In the genomic region with DNA sequence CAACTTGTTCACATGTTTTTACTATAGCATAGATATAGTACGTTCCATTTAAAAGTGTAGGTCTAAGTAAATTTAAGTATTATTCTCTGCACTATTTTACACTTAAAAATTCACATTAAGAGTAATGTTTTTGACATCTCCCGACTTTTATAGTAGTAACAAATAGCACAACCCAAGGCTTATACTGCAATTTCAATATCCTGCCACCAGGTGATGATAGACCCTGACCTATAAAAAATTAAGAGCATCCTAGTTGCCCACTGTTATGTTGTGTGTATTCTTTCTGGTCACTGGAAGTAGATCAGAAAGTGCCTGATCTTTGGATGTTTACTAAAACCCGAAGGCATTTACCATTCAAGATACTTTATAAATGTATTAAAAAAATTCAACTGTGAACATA, we compare ENCODE assay signal across 18 mouse cellular contexts. TPM values are rescaled to one million over a fixed set of nuclear protein-coding genes. Genes with fewer than 3 reads are reported as not detected.
DNase-seq lines count a peak whose midpoint lies in the region; ATAC-seq and TF ChIP-seq lines count a peak whose summit lies in the region.
"Had no signal": no experiment of that assay in that cellular context is flagged by ENCODE, and none has a peak within 500 bp of the region (broad histone marks: within the 10 kb centered on the region; RNA-seq: fewer than 3 reads in every experiment).

No protein-coding gene starts in this region.

- intact Hi-C loops in heart, adult 2 months (cut with DNase I), result no loop called here

- no peak for DNase-seq in heart, adult 2 months
- no peak for DNase-seq in midbrain, postnatal 0 days (ENCODE audit: low spot score)
- no peak for DNase-seq in midbrain, embryonic 14.5 days
- peak; percentile 40 for DNase-seq in R1 (ENCODE audit: low read depth, low spot score)
- no peak for DNase-seq in gastrocnemius, postnatal 4 days (ENCODE audit: low spot score in 2 of 2)
- no peak for DNase-seq in right cerebral cortex, adult 18-20 months
- DNase-seq: adrenal gland, postnatal 10 days; cerebellum, adult 11 months; cerebellum, adult 8-10 months; cerebellum, postnatal 25 days; gastrocnemius, postnatal 10 days; heart, postnatal 36 days had no signal

- no peak overlapping the region for H3K4me3 ChIP-seq in heart, adult 2 months
- H3K4me3 ChIP-seq in heart, embryonic 11.5 days (ENCODE audit: low read depth, low read length), result no peak overlapping the region
- no peak overlapping the region for H3K4me3 ChIP-seq in midbrain, postnatal 0 days (ENCODE audit: low read depth, low read length)
- H3K4me3 ChIP-seq in midbrain, embryonic 14.5 days (replicated peaks; ENCODE audit: low read depth, low read length), result no peak overlapping the region
- H3K4me3 ChIP-seq: embryonic facial prominence, embryonic 12.5 days; forebrain, embryonic 15.5 days; heart, embryonic 13.5 days; hindbrain, embryonic 15.5 days had no signal

- peak; percentile 34 for TF ChIP-seq CTCF in heart, adult 2 months (IDR thresholded peaks at IDR 0.05)
- TF ChIP-seq CTCF in midbrain, postnatal 0 days (IDR thresholded peaks at IDR 0.05), result peak; percentile 34

- H3K79me2 ChIP-seq in heart, adult 2 months (replicated peaks; ENCODE audit: control insufficient read depth, insufficient read depth, low read length), result no peaks in the 10 kb centered on the region

- WGBS in heart, adult 2 months, result 84% methylated on average over 3 of the region's 3 CpGs
- 72% methylated on average over 3 of the region's 3 CpGs for WGBS in heart, embryonic 11.5 days (ENCODE audit: insufficient replicate concordance)
- WGBS in midbrain, postnatal 0 days, result 91% methylated on average over 3 of the region's 3 CpGs
- 92% methylated on average over 3 of the region's 3 CpGs for WGBS in midbrain, embryonic 14.5 days

- no peak overlapping the region for H3K9ac ChIP-seq in heart, adult 2 months (ENCODE audit: low read depth, low read length)
- H3K9ac ChIP-seq in heart, embryonic 11.5 days (ENCODE audit: low read depth, low read length), result no peak overlapping the region
- H3K9ac ChIP-seq in midbrain, postnatal 0 days (replicated peaks; ENCODE audit: low read length, poor library complexity, severe bottlenecking), result no peak overlapping the region
- no peak overlapping the region for H3K9ac ChIP-seq in midbrain, embryonic 14.5 days (replicated peaks; ENCODE audit: low read length)
- H3K9ac ChIP-seq: embryonic facial prominence, embryonic 12.5 days; forebrain, embryonic 15.5 days; heart, embryonic 13.5 days; hindbrain, embryonic 15.5 days had no signal

- no peak for TF ChIP-seq EP300 in heart, adult 2 months (IDR thresholded peaks at IDR 0.05; ENCODE audit: insufficient read depth, low read depth, low read length)

- no peak overlapping the region for H3K4me2 ChIP-seq in heart, embryonic 11.5 days
- no peak overlapping the region for H3K4me2 ChIP-seq in midbrain, postnatal 0 days (ENCODE audit: low read depth, low read length, poor library complexity, severe bottlenecking)
- no peak overlapping the region for H3K4me2 ChIP-seq in midbrain, embryonic 14.5 days (ENCODE audit: low read length)
- H3K4me2 ChIP-seq: embryonic facial prominence, embryonic 12.5 days; forebrain, embryonic 15.5 days; heart, embryonic 13.5 days; hindbrain, embryonic 15.5 days had no signal

- H3K27me3 ChIP-seq in heart, adult 2 months (ENCODE audit: control insufficient read depth, insufficient read depth, low read length), result no peaks in the 10 kb centered on the region
- no peaks in the 10 kb centered on the region for H3K27me3 ChIP-seq in heart, embryonic 11.5 days (ENCODE audit: control insufficient read depth, insufficient read depth, low read length)
- H3K27me3 ChIP-seq in midbrain, postnatal 0 days (ENCODE audit: insufficient read depth, low read length), result no peaks in the 10 kb centered on the region
- H3K27me3 ChIP-seq in midbrain, embryonic 14.5 days (ENCODE audit: control insufficient read depth, insufficient read depth, low read length), result no peaks in the 10 kb centered on the region
- H3K27me3 ChIP-seq: embryonic facial prominence, embryonic 12.5 days; forebrain, embryonic 15.5 days; heart, embryonic 13.5 days; hindbrain, embryonic 15.5 days had no signal

- no peaks in the 10 kb centered on the region for H3K36me3 ChIP-seq in heart, adult 2 months (ENCODE audit: control insufficient read depth, insufficient read depth, low read length)
- no peaks in the 10 kb centered on the region for H3K36me3 ChIP-seq in heart, embryonic 11.5 days (ENCODE audit: control insufficient read depth, insufficient read depth, low read length)
- no peaks in the 10 kb centered on the region for H3K36me3 ChIP-seq in midbrain, postnatal 0 days (ENCODE audit: insufficient read depth, low read length)
- no peaks in the 10 kb centered on the region for H3K36me3 ChIP-seq in midbrain, embryonic 14.5 days (ENCODE audit: control insufficient read depth, insufficient read depth, low read length)
- H3K36me3 ChIP-seq: embryonic facial prominence, embryonic 12.5 days; forebrain, embryonic 15.5 days; heart, embryonic 13.5 days; hindbrain, embryonic 15.5 days had no signal

- TF ChIP-seq POLR2A in heart, adult 2 months (IDR thresholded peaks at IDR 0.05; ENCODE audit: insufficient read depth, low read depth, low read length), result no peak

- ATAC-seq in heart, embryonic 11.5 days (replicated peaks; ENCODE audit: insufficient number of reproducible peaks, low FRiP score, low TSS enrichment), result no peak
- ATAC-seq in midbrain, postnatal 0 days (ENCODE audit: low FRiP score), result no peak
- ATAC-seq in midbrain, embryonic 14.5 days (ENCODE audit: low FRiP score, low TSS enrichment), result no peak
- ATAC-seq: forebrain, embryonic 15.5 days had no signal

- no peaks in the 10 kb centered on the region for H3K4me1 ChIP-seq in heart, adult 2 months (ENCODE audit: control insufficient read depth, insufficient read depth, low read length)
- no peaks in the 10 kb centered on the region for H3K4me1 ChIP-seq in heart, embryonic 11.5 days (ENCODE audit: control insufficient read depth, insufficient read depth, low read length)
- no peaks in the 10 kb centered on the region for H3K4me1 ChIP-seq in midbrain, postnatal 0 days (ENCODE audit: insufficient read depth, low read length)
- 0 out of 2 replicates have a peak, but pooled peaks cover 3% of the 10 kb centered on the region for H3K4me1 ChIP-seq in midbrain, embryonic 14.5 days (ENCODE audit: control insufficient read depth, insufficient read depth, low read length)
- H3K4me1 ChIP-seq: embryonic facial prominence, embryonic 12.5 days; heart, embryonic 13.5 days had no signal

- H3K9me3 ChIP-seq in heart, embryonic 11.5 days (replicated peaks; ENCODE audit: control insufficient read depth, low read length), result no peaks in the 10 kb centered on the region
- no peaks in the 10 kb centered on the region for H3K9me3 ChIP-seq in midbrain, postnatal 0 days (ENCODE audit: low read length)
- H3K9me3 ChIP-seq in midbrain, embryonic 14.5 days (ENCODE audit: control insufficient read depth, low read length), result no peaks in the 10 kb centered on the region
- H3K9me3 ChIP-seq: embryonic facial prominence, embryonic 12.5 days; forebrain, embryonic 15.5 days; heart, embryonic 13.5 days; hindbrain, embryonic 15.5 days had no signal

- H3K27ac ChIP-seq in heart, adult 2 months, result no peak overlapping the region
- H3K27ac ChIP-seq in heart, embryonic 11.5 days (ENCODE audit: low read depth, low read length), result no peak overlapping the region
- H3K27ac ChIP-seq in midbrain, postnatal 0 days (ENCODE audit: low read depth, low read length), result no peak overlapping the region
- no peak overlapping the region for H3K27ac ChIP-seq in midbrain, embryonic 14.5 days (replicated peaks; ENCODE audit: low read depth, low read length)
- H3K27ac ChIP-seq: embryonic facial prominence, embryonic 12.5 days; forebrain, embryonic 15.5 days; heart, embryonic 13.5 days; hindbrain, embryonic 15.5 days had no signal

RNA-seq across cellular contexts. Expression of gene Elavl4, which starts 55.9 kb away (rescaled TPM):
- under 1 TPM; 0.09 to 0.13 TPM for total RNA-seq in heart, adult 2 months (2021)
- 0.09 and 0.12 TPM in 2 replicates for polyA plus RNA-seq in heart, adult 2 months (2012; rRNA removed)
- polyA plus RNA-seq in heart, embryonic 11.5 days (2014; fragmentation: Nextera tagmentation; extraction: Ambion mirVana), result 6.5 and 7.7 TPM in 2 replicates
- 119 and 149 TPM in 2 replicates for total RNA-seq in midbrain, postnatal 0 days (2014; rRNA removed)
- 259 and 267 TPM in 2 replicates for polyA plus RNA-seq in midbrain, postnatal 0 days (2015; fragmentation: Nextera tagmentation; extraction: Ambion mirVana)
- 350 and 366 TPM in 2 replicates for polyA plus RNA-seq in midbrain, embryonic 14.5 days (2014; fragmentation: Nextera tagmentation; extraction: Ambion mirVana)
- under 1 TPM; 0.29 to 0.52 TPM for total RNA-seq in gastrocnemius, postnatal 4 days (2021)
- polyA plus RNA-seq: gonadal fat pad, adult 2 months had no signal

Comparison
In these comparisons a context has a peak if more than half of its experiments do, and no peak if none do; other contexts are left out.
1. RNA of gene Elavl4, which starts 55.9 kb away (polyA plus RNA-seq): 350 to 366 TPM in midbrain, embryonic 14.5 days and 259 to 267 TPM in midbrain, postnatal 0 days; 6.5 to 7.7 TPM in heart, embryonic 11.5 days and 0.09 to 0.12 TPM in heart, adult 2 months; every median in the first group is over 10 times any median in the second.